Mouse (Mus musculus) adrenal gland, postnatal 36 days (tissue): Measurements from ENCODE around the gene BC053393. TPM values are rescaled to one million over a fixed set of nuclear protein-coding genes. Genes with fewer than 3 reads are reported as not detected.
"Not testable (repeated sequence)": the region's sequence is repeated elsewhere in the genome, so short reads cannot be mapped to it uniquely, and the experiment has no call there.

Experiments used
- DNase-seq, 2 experiments: peaks; one replicate each; pipeline ENCODE4 v3.0.0; 2021; ENCODE audit warnings: mixed read lengths in 1 of 2
- long read RNA-seq, 2 experiments: library from polyadenylated mRNA; stranded (forward); transcript quantifications; one replicate each; pipeline ENCODE4 v2.0.0; 2021; ENCODE audit warnings: borderline sequencing depth in 2 of 2
- total RNA-seq, 2 experiments: library from RNA; stranded (reverse); gene quantifications; 2 replicates each; pipeline ENCODE4 v1.2.3; 2021

Gene BC053393
- total RNA-seq = not detected
- long read RNA-seq, experiment 1 = 0 reads
- long read RNA-seq, experiment 2 = 0 reads

GRCm38 (mm10) chr11:46571327-46571726 is at the start of gene BC053393:
TSS of gene BC053393 (plus strand) at chr11:46571536.
- DNase-seq = no peak

DNA sequence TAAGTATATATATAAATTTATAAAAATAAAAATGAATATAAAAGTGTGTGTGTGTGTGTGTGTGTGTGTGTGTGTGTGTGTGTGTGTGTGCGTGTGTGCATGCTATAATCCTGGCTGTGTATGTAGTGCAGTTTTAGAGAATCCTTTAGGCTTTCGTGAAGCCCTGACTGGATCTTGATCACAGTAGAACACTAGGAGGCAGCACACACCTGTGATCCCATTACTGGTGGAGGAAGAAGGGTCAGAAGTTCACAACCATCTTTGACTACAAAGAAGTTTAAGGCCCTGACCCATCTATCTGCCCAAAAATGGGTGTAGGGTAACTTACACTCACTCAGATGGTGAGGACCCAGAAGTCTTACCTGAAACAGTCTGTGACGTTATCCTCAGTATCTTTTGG is 48.6 kb upstream of the BC053393 start:
- DNase-seq = peak; percentile 11 to 18

- DNase-seq = no peak
Measured at GRCm38 (mm10) chr11:46523912-46524311, 47.4 kb upstream of the BC053393 start, which contains the start of gene Gm12169. TSS of gene Gm12169 (plus strand) at chr11:46524212.

- DNase-seq = no peak
Measured at GRCm38 (mm10) chr11:46530149-46530548, 41.2 kb upstream of the BC053393 start.

DNA sequence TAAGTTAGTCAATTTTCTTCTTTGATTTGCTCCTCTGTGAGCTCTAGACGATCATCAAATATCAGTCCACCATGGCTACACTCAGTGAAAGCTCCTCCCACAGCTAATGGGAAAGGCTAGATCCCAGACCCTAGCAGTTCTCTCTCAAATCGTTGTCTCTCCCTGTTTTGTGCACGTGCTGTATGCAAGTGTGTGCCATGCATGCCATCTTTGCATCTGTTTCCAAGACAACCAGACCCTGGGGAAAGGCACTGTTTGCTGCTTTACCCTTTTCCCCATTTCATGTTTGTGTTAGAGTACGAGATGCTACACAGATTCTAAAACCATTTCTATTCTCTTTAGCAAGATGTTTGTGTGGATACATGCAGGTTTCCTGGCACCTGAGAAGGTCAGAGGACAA is 34.4 kb upstream of the BC053393 start:
- DNase-seq = no peak

DNA sequence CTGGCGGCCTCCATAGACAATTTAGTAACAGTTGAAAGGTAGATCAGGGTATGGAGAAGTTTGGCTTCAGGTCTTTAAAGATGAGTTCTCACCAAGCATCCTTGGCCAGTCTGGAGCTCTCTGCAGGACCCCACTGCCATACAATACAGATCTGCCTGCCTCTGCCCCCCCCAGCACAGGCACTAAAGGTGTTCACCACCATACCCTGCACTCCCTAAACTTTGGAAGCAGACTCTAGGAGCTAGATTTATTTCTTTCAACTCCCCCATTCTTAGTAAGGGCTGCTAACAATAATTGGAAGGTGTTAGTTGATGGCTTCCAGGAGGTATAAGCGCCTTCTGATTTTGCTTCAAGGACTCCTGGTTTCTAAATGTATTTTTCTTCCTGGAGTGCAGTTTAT is 27.8 kb upstream of the BC053393 start:
- no peak for DNase-seq

GRCm38 (mm10) chr11:46549721-46550120 is 21.6 kb upstream of the BC053393 start:
- DNase-seq = no peak

GRCm38 (mm10) chr11:46552741-46553140 is 18.6 kb upstream of the BC053393 start:
- DNase-seq = no peak

- DNase-seq = no peak
Measured at GRCm38 (mm10) chr11:46561096-46561495, 10.2 kb upstream of the BC053393 start.

DNA sequence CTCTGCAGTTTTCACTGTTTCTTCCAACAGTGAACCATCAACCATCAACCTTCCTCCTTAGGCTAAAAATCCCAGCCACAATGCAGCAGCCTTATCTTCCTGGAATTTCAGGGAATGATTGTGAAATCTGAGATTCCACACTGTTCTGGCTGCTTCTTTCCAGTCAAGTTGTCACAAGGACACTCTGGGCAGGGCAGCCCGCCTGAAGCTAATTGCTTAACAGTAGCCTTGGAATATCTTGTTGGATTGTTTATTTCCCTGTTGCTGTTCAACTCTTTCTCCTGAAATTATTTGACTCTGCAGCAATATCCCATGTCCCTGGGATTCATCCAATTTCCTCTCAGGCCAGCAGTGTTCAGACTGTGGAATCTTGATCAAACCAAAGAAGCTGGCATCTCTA is 6.7 kb upstream of the BC053393 start:
- peak; percentile 37 to 58 for DNase-seq

- no peak for DNase-seq
Measured at GRCm38 (mm10) chr11:46565967-46566366, 5.4 kb upstream of the BC053393 start.

- no peak for DNase-seq
Measured at GRCm38 (mm10) chr11:46569107-46569506, 2.2 kb upstream of the BC053393 start.

DNA sequence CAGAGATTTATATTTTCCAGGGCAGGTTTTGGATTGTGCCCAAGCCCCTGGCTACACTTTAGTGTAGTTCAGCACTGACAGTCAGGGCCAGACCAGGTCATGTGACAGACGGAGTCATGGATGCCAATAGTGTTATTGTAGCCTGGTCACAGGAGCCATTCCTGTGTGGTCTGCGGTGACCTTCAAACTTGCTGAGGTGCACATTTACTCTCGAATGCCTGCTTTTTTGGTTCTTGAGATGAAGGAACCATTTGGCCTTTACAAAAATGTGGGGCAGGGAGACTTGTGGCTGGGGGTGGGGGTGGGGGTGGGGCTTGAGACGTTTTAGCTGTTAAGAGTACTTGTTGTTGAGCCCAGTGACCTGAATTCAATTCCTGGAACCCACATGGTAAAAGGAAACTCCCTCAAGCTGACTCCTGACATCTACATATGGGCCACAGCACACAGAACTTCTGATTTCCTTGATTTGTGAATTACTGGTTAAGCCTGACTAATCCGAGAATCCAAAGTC is 7.5 kb downstream of the BC053393 start:
- DNase-seq = peak; percentile 83 to 85

GRCm38 (mm10) chr11:46580428-46580827 is 9.1 kb downstream of the BC053393 start:
- no peak for DNase-seq

GRCm38 (mm10) chr11:46582741-46583140 is 11.4 kb downstream of the BC053393 start:
- DNase-seq = no peak

GRCm38 (mm10) chr11:46592416-46592815 is 21.1 kb downstream of the BC053393 start:
- peak; percentile 11 to 39 for DNase-seq

- no peak for DNase-seq
Measured at GRCm38 (mm10) chr11:46619929-46620328, 48.6 kb downstream of the BC053393 start.

GRCm38 (mm10) chr11:46620414-46621168 is 49.3 kb downstream of the BC053393 start:
- DNase-seq = no peak

- DNase-seq = no peak
Measured at GRCm38 (mm10) chr11:46629211-46629795, 58.0 kb downstream of the BC053393 start, which contains the start of gene Dppa1. TSS of gene Dppa1 (minus strand) at chr11:46629261.

GRCm38 (mm10) chr11:46631635-46632034 is 60.3 kb downstream of the BC053393 start:
- DNase-seq = peak; percentile 43 to 61

- not testable (repeated sequence) for DNase-seq
Measured at GRCm38 (mm10) chr11:46635516-46635915, 64.2 kb downstream of the BC053393 start.

GRCm38 (mm10) chr11:46636568-46636967 is 65.2 kb downstream of the BC053393 start:
- no peak for DNase-seq
